Mouse (Mus musculus): ENCODE results near the gene Myo18a.

Gene Myo18a

GRCm38 (mm10) chr11:77771879-77772713 lies 9.1 kb downstream of the Myo18a start:
- no peak for ATAC-seq (ENCODE audit: low TSS enrichment)

- no peak for ATAC-seq (ENCODE audit: low TSS enrichment)
Measured at GRCm38 (mm10) chr11:77775701-77776400, 12.8 kb downstream of the Myo18a start.

- ATAC-seq (ENCODE audit: low TSS enrichment) = no peak
Measured at GRCm38 (mm10) chr11:77777436-77777835, 14.4 kb downstream of the Myo18a start.

DNA sequence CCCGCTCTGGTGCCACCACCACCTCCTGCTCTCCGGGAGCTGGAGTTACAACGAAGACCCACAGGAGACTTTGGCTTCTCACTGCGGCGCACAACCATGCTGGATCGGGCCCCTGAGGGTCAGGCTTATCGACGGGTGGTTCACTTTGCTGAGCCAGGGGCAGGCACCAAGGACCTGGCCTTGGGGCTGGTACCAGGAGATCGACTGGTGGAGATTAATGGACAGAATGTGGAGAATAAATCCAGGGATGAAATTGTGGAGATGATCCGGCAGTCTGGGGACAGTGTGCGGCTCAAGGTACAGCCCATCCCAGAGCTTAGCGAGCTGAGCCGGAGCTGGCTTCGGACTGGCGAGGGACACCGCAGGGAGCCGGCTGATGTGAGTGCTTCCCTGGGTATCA lies 14.9 kb downstream of the Myo18a start:
- ATAC-seq (ENCODE audit: low TSS enrichment) = no peak

DNA sequence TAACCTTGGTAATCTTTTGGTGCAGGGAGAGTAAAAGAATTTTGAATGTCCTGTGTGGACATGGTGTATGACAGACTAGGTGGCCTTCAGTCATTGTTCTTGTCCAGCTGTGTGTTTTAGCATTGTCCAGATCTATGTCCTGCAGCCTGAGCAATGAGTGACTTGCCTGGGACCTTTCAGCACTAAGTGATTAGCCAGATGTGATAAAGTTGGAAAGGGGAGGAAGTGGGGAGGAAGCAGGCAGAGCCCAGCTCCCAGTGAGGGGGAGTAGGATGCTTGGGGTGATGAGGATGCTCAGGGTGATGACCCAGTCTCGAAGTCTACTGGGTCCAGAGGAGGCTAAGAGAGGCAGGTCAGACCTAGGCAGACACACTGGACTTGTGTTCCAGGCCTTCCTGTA lies 16.2 kb downstream of the Myo18a start:
- no peak for ATAC-seq (ENCODE audit: low TSS enrichment)

DNA sequence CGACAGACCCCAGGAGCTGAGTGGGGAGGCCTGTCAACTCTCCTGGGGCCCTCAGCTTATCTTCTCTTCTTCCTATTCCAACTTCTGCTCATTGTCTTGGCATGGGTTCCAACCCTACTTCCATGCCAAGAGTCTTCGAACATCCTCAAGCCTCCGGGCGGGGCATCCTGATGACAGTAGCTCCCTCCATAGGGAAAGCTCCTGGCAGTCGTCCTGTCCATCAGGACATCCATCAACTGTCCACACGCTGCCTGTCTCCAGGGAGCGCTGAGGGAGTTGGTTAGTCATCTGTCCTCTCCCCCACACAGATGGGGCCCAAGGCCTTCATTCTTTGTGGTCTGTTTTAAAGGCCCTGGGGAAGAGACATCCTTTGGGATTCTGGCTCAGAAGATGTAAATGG lies 18.0 kb downstream of the Myo18a start:
- ATAC-seq (ENCODE audit: low TSS enrichment) = no peak

DNA sequence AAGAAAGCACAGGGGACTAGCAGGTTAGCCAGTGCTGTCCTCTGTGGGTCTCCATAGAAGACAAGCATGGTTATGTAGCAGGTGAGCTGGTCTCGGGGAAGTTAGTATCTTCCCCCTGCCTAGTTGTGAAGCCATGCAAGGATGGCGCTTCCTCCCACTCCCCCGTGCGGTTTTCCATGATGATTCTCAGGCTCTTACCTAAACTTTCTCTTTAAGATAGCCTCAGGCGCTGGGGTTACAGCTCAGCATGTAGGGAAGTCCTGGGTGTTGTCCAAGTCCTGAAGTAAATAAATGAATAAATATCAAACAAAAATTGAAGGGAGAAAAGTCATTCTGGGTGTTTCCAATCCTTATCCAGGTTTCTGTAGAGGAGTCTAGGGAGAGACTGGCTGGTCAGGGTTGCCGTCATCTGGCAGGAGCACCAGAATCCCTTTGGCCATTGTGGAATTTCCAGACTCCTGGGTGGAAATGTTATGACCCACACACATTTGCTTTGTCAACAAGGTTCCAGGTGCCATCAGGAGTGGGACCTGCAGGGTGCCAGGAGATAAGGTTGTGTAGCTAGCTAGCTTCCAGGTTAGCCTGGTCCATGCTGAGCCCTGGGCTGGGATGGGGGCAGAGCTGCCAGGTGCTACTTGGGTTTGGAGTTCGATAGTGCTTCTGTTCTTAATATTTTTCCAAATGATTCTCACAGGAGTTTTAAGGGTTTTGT lies 19.2 kb downstream of the Myo18a start:
- ATAC-seq (ENCODE audit: low TSS enrichment) = no peak

- no peak for ATAC-seq (ENCODE audit: low TSS enrichment)
Measured at GRCm38 (mm10) chr11:77783211-77783746, 20.2 kb downstream of the Myo18a start.

DNA sequence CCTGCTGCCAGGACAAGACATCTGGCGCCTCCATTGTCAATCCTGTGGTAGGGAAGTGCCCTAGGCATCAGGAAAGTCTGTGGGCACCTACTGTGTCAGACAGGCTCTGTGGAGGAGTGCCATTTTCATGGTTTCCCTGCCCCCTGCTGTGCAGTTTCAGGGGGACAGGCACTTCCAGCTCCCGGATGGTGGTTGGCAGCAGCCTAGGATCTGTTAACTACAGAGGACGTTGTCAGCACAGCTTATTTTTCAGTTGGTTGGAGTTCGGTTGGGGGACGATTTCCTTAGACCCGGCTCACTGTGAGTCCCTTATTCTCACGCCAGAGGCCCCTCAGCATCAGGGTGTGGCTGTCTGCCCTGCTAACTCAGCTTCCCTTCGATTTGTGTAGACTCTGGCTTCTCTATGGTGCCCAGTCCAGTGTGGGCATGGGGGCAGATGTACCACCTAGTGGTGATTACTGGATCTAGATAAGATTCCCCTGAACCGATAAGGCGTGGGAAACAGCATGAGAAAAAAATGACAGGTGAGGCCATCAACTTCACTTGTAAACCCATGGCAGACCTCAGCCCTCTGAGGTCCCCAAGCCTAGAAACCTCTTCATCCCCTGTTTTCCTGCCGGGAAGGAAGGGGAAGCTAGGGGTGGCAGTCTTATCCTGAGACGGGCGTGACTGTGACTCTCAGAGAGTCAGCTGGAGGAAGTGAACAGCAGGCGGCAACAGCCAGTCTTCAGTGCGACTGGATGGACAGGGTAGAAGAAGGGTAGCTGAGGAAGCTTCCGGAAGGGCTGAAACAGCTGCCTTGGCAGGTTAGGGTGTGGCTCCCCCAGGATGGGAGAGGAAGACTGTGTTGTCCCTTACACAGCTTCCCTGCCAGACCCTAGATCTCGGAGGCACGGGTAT lies 21.0 kb downstream of the Myo18a start:
- peak; percentile 50; the same call in 1 of the 2 replicates for ATAC-seq (ENCODE audit: low TSS enrichment)

- no peak for ATAC-seq (ENCODE audit: low TSS enrichment)
Measured at GRCm38 (mm10) chr11:77784894-77785293, 21.8 kb downstream of the Myo18a start.

GRCm38 (mm10) chr11:77785396-77785767 lies 22.3 kb downstream of the Myo18a start:
- ATAC-seq (ENCODE audit: low TSS enrichment) = no peak

DNA sequence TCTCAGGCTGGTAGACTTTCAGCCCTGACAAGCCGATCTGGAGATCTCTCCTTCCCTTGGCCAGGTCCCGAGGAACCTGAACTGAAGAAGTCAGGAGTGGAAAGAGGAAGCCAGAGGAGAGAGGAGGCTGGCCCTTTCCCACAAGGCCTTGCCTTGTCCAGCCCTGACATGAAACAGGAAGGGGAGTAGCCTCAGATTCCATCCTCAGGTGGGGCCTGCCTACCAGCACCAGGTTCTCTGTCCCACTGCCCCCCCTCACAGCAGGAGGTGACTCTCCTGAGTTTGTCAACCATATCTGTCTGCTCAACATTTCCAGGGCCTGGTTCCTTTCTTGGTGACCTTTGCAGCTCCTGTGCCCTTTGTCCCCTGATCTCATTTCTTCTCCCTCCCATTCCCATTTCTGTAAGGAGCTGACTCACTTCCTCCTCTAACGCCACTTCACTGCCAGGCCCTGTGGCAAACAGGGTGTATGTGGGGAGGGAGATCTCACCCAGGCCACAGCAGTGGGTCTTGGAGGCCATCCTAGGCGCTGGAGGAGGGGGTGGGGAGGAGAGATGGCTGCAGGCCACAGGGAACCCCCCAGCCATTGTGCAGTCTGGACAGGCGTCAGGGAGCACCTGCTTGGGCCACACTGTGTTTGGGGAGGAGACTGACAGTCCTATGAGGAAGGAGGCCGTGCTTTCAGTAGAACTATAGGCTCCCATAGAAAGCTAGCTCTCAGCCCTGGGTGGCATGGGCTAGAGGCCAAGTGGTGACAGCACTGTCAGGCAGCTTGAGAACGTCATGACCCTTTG lies 22.9 kb downstream of the Myo18a start:
- ATAC-seq (ENCODE audit: low TSS enrichment) = peak; percentile 35; the same call in 1 of the 2 replicates

DNA sequence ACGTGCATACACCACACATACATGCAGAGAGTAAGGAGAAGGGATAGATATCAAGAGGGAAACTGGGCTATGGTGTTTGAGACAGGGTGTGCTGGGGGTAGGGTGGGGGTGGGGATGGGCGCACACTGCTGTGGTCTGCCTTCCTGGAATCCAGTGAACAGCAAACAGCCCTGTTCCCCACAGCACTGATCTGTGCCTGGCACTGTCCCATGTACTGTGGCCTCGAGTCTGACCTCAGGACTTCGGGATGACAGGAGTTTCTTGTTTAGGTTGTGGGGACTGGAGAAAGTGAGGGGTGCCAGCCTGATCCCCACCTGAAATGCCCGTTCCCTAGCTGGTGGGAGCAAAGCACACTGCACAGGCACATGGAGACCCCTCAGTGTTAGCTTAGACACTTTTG lies 24.7 kb downstream of the Myo18a start, which contains the start of gene Gm10277:
Gene Gm10277, minus strand, starts transcription at position 41 of the 400 bp plus-strand sequence.
- ATAC-seq (ENCODE audit: low TSS enrichment) = no peak

GRCm38 (mm10) chr11:77789512-77789911 lies 26.5 kb downstream of the Myo18a start:
- no peak for ATAC-seq (ENCODE audit: low TSS enrichment)

- ATAC-seq (ENCODE audit: low TSS enrichment) = no peak
Measured at GRCm38 (mm10) chr11:77790286-77790685, 27.2 kb downstream of the Myo18a start.

GRCm38 (mm10) chr11:77791241-77791727 lies 28.2 kb downstream of the Myo18a start:
- ATAC-seq (ENCODE audit: low TSS enrichment) = no peak

DNA sequence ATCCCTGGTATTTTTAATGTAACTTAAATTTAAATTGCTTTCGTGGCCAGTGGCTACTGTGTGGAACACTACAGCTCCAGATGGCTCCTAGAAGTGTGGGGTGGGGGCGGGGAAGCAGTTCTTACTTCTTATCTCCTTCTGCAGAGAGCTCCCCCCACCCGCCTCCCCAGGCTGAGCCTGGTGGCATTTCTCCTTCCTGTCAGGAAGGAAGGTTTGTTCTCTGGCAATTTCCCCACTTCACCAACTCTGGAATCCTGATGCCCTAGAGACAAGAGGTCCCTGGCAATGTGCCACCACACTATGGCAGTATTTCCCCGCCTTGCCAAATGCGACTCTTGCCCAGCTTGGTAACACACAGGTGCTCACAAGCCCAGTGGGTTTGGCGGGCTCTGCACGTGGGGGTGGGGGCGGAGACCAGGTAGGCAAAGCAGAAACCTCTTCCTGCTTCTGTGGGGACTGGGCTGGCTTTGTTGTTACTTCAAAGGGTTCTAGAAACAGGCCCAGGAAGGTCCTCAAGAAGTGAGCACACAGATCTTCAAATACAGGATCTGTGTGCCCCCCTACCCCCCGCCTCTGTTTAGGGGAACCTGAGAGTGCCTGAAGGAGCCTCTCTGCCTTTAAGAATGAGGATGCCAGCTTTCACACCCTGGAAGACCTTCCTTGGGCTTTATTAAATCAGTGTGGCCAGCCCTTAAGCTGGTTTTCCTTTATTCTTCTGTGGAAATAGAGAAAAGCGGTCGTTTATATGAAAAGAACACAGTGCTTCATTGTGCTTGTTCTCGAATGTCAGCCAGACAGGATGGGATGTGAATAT lies 28.9 kb downstream of the Myo18a start:
- no peak for ATAC-seq (ENCODE audit: low TSS enrichment)

- no peak for ATAC-seq (ENCODE audit: low TSS enrichment)
Measured at GRCm38 (mm10) chr11:77792566-77792909, 29.5 kb downstream of the Myo18a start.

DNA sequence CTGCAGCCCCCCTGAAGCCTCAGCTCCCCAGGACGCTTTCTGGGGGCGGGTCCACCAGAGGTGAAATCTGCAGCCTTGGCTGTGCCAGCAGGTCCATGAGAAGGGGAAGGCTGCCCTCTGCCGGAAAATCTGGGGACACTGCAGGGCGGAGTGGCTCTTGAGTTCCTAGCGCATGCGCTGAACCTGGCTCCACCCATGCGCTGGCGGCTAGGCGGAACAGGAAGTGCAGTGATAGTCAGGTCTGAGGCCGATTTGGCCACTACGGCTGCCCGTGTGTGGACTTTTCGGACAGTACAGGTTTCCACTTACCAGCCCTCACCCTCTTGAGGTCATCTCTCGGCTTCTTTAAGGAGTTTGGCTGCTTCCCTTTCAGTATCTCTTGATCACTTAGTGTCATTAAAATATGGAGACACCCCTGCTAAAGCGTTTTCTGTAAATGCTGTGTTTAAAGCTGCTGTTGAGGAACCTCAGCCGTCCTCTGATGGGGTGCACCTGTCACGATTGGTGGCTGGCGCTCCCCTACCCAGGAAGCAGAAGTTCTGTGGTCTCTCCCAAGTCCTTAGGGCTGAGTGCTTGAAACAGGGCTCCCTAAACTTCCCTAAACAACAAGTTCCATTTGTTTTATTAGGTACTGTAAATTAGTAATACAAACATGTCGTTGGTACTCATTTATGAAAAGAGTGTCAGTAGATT lies 30.3 kb downstream of the Myo18a start:
- ATAC-seq (ENCODE audit: low TSS enrichment) = peak; percentile 85

All from frontal cortex, adult (tissue).